Mouse (Mus musculus): ENCODE data around the gene Spag7.

- TF ChIP-seq CTCF (IDR thresholded peaks at IDR 0.05; ENCODE audit: borderline replicate concordance, insufficient read depth, low read length) (no peak), POLR2A (IDR thresholded peaks at IDR 0.05; ENCODE audit: low read depth, low read length) (no peak)
These were observed 40.8 kb downstream of the Spag7 start for GRCm38 (mm10) chr11:70628431-70628830.

Data from embryonic fibroblast, embryonic 13.5 days (primary cell).